Mouse (Mus musculus) liver, embryonic 14.5 days (tissue): ENCODE data around the gene Itsn2.

ENCODE experiments used
- CTCF ChIP-seq: IDR thresholded peaks from 2 replicates; pipeline ENCODE4 v1.5.1; 2016; ENCODE audit warnings: antibody characterized with exemption, low read depth, control low read depth
- EP300 ChIP-seq: IDR thresholded peaks from 2 replicates; pipeline ENCODE4 v1.6.1; 2016; ENCODE audit warnings: antibody characterized with exemption, low read depth

DNA sequence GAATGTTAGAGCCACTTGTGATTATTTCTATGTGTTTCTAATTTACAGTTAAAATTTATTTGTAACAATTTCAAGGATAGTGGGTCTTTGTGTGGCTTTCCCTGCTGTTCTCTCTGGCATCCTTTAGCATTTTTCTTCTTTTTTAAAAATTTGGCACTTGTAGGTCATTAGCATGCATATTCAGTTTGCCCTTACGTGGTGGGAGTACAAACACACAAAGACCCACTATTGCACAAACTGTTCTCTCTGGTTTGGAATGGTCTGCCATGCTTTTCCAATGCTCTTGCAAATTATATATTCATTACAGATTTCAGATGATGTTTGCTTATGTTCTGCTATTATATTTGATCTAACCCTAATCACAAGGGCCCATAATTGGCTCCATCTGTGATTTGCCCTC, 83.9 kb downstream of the Itsn2 start:
- TF ChIP-seq EP300 (no peak), CTCF (no peak)
